Mouse (Mus musculus) telencephalon, adult 2 months (tissue): Measurements from ENCODE around the gene Gm21746.
"Not testable (repeated sequence)": the region's sequence is repeated elsewhere in the genome, so short reads cannot be mapped to it uniquely, and the experiment has no call there.

Experiments
- DNase-seq: peaks from one replicate; pipeline ENCODE4 v3.0.0-alpha.2; 2011; ENCODE audit warnings: low read depth, low spot score

The Gm21746 gene

GRCm38 (mm10) chrY:6237895-6238294 lies at the start of gene Gm21746:
Gene Gm21746, minus strand, starts transcription at chrY:6237995.
- not testable (repeated sequence) for DNase-seq

- not testable (repeated sequence) for DNase-seq
Observed at GRCm38 (mm10) chrY:6266798-6267197, 29.0 kb upstream of the Gm21746 start, which contains the start of gene Gm20873. Gene Gm20873, plus strand, starts transcription at chrY:6267098.
